Mouse (Mus musculus) frontal cortex, postnatal 10 days (tissue): ENCODE data around the gene Acyp1.

ENCODE experiments used
- DNase-seq, 2 experiments: peaks; one replicate each; pipeline ENCODE4 v3.0.0; 2022; ENCODE audit warnings: low spot score in 2 of 2, mixed read lengths in 1 of 2

Gene Acyp1

DNA sequence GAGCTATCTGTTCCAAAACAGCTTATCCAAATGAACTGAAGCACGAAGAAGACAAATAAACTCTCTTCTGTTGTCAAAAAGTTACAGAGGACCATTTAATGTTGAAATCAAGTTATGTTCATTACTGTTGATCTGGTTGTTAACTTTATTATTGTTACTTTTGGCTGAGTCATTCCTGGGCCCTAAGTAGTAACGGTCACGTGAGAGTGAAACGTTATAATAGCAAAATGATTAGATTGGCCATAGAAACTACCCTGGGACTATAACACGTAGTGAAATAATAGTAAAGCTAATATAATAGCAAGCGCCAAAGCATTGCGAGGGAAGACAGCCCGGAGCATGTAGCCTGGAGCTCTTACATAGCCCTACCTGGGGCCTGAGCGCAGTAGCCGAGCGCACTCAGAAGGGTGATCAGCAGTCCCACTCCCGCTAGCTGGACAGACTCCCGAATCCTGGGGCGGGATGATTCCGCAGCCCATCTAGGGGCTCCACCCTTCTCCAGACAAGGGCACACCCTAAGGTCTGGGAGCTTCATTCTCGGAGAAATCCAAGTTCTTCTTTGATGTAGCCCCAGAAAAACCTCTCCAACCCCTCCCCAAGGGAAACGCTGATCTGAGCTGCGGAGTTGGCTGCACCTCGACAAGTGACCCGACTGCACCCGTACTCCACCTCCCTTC, at the start of gene Acyp1:
TSS of gene Acyp1 (minus strand) at position 630 of the 677 bp plus-strand sequence.
- DNase-seq, result no peak

GRCm38 (mm10) chr12:85337567-85338311, 49.5 kb upstream of the Acyp1 start:
- DNase-seq, result no peak

- no peak for DNase-seq
These were observed 41.9 kb upstream of the Acyp1 start for GRCm38 (mm10) chr12:85330153-85330552.

DNA sequence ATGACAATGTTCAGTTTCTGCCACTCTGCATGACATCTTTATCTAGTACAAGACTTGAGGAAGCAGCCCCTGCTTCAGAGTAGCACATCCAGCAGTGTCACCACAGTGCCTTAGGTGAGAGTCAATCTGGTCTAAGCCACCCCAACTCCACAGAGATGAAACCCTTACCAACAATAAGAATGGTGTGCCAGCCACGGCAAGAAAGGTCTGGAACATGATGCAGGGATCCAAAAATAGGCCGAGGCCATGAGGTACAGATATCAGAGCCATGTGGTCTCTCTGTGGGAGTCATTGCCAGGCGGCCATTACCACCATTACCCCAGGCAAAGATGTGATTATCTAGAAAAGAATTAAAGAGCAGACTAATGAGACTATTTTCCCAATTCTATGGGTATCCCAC, 20.4 kb upstream of the Acyp1 start:
- no peak for DNase-seq

DNA sequence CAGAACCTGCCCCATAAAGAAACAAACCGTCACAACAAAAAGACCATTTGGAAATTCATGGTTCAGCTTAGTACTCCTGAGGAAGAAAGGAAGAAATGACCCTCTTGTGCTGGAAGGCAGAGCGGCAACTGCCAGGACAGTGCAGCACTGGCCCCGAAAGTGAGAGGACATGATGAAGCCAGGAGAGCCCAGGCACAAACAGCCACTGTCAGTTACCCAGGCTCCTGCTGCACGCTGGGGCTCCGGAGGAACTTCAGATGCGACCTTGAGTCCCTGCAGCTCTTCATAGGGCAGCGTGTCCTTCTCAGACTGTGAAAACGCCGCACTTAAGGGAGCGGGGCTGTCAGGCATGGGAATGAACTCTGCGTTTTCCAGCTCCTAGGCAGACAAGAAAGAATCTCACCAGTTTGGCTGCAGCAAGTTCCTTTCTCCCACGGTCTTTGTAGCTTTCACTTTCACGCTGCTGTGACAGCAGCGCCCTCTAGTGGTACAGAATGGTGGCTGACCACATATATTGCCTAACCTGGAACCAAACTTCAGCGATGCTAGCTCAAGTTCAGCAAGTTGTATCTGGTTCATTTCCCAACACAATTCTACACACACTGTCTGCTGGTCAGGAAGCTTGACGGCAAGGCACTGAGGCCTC, 17.1 kb upstream of the Acyp1 start:
- peak; percentile 52 to 81 for DNase-seq

DNA sequence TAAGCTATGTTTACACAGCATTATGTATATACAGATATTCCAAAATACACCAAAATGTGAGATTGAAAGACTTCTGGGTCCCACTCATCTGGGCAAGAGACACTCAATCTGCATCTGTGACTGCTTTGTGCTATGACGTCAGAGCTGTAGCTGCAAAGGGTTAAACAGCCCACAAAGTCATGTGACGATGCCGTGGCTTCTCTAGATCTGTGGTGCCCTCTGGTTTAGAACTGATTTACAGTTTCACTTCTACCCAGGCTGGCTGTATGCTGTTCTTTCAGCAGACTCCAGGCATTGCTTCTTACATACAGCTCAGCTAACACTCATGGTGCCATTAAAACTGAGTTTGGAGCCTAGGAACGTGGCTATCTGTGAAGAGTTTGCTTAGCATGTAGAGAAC, 16.5 kb upstream of the Acyp1 start:
- DNase-seq, result no peak

- DNase-seq, result no peak
These were observed 15.0 kb upstream of the Acyp1 start for GRCm38 (mm10) chr12:85303256-85303655.

DNA sequence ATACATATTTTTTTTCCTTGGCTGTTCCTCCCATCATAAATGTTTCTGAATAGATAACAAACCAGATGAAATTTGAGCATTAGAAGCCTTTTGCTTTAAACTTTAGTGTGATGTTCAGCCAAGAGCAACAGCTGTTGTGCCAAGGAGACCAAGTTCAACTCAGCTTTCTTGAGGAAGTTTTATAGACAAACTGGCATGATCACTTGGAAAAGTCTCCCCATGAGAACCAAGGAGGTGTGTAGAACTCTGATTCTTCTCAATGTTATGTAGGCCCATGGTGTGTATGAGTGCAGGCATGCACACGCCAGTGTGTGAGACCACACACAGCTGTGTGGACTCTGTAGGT, 10.6 kb upstream of the Acyp1 start:
- no peak for DNase-seq

- DNase-seq, result no peak
These were observed 10.0 kb upstream of the Acyp1 start for GRCm38 (mm10) chr12:85298127-85298834.

DNA sequence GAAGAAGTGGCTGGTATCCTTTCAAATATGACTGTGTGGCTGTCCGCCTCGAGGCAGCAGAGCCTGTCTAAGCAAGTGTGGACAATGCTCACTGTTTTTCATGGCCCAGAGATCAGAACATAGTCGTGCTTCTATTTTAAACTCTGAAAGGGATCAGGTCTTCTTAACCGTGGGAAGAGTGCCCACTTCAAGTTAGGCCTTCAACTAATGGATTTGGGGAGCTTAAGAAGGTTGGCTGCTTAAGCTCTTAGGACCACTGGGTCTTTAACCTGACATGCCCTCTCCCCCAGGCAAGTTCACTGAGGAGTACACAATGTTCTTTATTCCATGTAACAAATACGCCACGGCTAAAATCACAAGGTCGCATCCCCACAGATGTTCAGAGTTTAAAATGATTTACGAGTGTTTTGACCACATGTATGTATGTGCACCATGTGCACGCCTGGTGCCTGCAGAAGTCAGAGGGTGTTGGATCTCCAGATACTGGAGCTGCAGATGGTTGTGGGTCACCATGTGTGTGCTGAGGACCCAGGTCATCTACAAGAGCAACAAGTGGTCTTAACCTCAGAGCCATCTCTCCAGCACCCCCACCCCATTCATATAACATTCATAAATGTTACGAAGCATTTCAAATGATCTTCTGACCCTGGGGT, 9.2 kb upstream of the Acyp1 start:
- no peak for DNase-seq

DNA sequence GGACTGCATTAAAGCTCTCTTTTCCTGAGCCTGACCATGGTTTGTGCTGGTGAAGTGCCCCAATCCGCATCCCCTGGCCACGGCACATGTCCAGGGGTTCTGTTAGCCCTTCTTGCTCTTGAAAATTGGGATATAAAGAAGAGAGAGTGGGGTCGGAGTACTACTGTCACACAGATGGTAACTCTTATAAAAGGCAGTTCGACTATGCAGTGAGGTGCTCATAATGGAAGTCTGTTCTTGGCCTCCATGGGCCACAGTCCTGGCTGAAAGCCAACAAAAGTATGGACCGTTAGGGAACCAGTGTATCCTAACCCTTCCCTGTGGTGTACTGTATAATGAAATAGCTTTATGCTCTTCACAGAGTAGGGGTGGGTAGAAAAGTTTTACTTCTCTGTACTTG, 8.7 kb upstream of the Acyp1 start:
- DNase-seq, result no peak

- DNase-seq, result no peak
These were observed 7.3 kb upstream of the Acyp1 start for GRCm38 (mm10) chr12:85295506-85295905.

DNA sequence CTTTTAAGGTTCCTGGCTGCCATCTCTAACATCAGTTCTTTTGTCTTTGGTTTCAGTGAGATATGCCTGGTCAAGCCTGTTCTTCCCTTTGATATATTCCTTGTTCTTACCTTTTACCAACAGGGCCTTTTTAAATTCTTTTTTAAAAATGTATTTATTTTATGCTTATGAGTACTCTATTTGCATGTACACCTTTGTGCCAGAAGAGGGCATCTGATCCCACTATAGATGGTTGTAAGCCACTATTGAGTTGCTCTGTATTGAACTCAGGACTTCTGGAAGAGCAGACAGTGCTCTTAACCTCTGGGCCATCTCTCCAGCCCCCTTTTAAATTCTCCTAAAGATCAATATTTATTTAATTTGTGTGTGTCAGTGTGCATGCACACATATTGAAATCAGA, 4.7 kb upstream of the Acyp1 start:
- DNase-seq, result no peak

- DNase-seq, result no peak
These were observed 4.0 kb upstream of the Acyp1 start for GRCm38 (mm10) chr12:85292288-85292687.

DNA sequence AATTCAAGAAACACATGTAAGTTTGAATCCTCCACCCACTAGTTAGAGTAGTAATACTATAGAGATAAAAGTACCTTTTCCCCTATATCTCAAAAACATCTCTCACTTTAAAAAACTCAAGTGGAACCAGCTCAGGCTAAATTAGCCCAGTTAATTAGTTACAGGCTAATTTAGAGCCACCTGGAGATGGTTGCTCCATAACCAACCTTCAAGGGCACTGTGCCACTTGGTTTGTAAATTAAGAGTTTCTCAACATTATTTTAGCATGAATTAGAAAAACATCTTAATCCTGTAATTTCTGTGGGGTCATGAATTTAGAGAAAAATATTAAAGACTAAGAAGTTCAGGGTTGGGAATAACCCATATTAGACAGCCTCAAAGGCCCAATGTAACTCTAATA, 3.3 kb upstream of the Acyp1 start:
- no peak for DNase-seq

DNA sequence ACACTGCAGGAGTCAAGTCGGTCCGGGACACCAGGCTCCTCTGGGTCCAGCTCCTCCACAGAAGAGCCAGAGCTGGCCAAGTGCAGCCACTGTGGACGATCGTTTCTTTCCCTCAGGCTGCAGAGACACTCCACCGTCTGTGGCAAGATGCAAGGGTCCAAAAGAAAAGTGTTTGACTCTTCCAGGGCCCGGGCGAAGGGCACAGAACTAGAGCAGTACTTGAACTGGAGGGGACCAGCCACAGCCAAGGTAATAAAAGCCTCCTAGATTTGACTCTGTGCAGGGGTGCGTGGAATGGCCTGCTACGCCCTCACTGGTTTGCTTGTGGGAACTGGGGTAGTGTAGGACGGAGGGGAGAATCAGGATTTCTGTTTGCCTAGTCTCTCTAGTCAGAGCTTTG, 2.4 kb upstream of the Acyp1 start:
- no peak for DNase-seq

DNA sequence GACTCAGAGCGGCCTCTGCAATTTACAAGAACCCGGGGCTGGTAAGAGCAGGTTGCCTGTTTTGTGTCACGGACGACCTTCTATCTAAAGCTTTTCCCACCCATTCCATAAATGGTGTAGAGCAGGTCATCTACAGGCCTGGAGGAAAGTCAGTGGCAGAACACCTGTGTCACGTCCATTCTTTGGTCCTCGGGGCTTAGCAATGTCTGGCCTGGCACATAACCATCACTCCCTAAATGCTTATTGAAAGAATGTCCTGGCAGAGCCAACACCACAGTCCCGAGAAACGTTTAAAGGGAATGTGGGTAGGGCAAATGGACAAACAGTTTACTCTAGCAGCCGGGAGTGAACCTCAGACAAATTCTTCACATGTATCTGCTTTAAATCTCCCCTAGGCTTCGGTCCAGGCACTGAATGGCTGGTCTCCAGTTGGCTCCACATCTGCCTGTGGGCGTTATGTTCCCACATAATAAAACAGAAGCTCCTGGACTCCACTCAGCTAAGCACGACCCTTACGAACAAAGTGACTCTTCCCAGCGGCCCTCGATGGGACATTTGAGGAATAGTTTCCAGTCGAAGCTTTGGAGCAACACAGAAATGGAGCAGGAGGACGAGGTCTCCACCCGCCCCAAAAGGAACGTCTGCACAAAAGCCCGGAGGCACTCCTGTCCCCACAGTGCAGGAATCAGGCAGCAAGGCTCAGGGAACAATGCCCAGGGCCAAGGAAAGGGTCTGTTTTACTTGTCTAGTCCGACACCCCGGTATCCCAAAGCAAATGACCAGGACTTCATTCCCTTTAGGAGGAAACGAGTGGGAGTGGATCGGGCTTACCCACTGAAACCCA, 1.1 kb upstream of the Acyp1 start:
- no peak for DNase-seq

DNA sequence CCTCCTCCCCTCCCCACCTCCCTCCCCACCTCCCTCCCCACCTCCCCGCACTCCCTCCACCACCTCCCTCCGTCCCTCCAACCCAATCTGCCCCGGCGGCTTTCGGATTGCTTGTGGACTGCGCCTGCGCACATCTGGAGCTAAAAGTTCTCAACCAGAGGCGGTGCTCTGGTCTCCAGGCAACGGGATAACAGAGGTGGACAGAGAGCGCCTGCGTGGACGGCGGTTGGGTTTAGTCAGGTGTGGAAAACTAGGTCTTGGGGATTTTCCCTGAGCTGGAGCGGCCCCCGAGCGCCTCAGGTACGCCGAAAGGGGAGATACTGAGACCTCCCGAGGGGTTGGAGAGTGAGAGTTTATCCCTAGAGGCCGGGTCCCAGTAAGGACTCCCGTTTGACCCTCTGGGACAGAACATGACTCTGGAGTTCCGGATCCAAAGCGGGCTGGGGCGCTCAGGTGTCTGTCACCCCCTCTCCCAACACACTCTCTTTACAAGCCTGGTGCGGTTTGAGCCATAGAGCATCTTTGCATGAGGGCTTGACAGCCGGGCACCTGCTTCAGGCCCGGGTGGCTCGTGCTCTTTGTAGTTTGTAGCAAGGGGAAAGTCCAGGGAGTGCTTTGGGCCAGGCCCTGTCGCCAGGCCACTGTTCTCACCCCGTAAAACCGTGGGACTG, 383 bp upstream of the Acyp1 start, which contains the start of gene Zc2hc1c:
TSS of gene Zc2hc1c (plus strand) at position 106 of the 671 bp plus-strand sequence.
- peak; percentile 62 to 76 for DNase-seq

DNA sequence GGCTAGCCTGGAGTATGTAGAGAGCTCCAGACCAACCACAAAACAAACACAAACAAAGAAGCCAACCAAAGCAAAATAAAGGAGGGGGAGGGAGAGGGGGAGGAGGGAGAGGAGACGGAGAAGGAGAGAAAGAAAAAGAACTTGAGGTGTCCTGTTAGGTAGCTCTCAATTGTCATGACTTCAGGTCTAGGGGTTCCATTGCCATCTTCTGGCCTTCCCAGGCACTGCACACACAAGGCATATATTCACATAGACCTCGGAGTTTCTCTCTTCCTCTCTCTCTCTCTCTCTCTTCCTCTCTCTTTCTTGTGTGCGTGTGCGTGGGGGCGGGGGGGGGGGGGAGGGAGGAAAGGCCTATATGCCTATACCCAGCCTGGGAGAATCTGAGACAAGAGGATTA, 1.3 kb downstream of the Acyp1 start:
- DNase-seq, result no peak

DNA sequence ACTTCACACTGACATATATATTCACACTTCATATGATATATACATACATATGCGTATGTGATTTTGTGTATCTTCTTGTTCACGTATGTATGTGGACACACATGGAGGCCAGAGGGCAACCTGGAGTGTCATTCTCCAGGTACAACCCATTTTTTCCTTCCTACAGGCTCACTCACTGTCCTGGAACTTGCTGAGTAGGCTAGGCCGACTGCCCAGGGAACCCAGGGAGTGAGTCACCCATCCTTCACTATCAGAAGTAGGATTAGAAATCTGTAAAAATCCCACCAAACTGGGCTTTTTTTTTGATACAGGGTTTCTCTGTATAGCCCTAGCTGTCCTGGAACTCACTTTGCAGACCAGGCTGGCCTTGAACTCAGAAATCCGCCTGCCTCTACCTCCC, 3.2 kb downstream of the Acyp1 start:
- DNase-seq, result no peak
